ENCODE assay signal across 9 mouse cellular contexts in genomic region chr11:116807938-116808606, GRCm38 (mm10). TPM values are rescaled to one million over a fixed set of nuclear protein-coding genes. Genes with fewer than 3 reads are reported as not detected.
DNase-seq lines count a peak whose midpoint lies in the region; ATAC-seq and TF ChIP-seq lines count a peak whose summit lies in the region.
"Had no signal": no experiment of that assay in that cellular context is flagged by ENCODE, and none has a peak within 500 bp of the region (broad histone marks: within the 10 kb centered on the region; RNA-seq: fewer than 3 reads in every experiment).

No protein-coding gene starts in this region.

- no peaks in the 10 kb centered on the region for H3K36me3 ChIP-seq in kidney, adult 2 months (ENCODE audit: control insufficient read depth, insufficient read depth, low read length)
- H3K36me3 ChIP-seq in limb, embryonic 12.5 days, result no peaks in the 10 kb centered on the region
- H3K36me3 ChIP-seq in splenic B cell, adult 2 months (ENCODE audit: control insufficient read depth, insufficient read depth, low read length, poor library complexity, severe bottlenecking), result no peaks in the 10 kb centered on the region
- H3K36me3 ChIP-seq: embryonic facial prominence, embryonic 12.5 days had no signal

- no peak overlapping the region for H3K4me2 ChIP-seq in limb, embryonic 12.5 days
- H3K4me2 ChIP-seq: embryonic facial prominence, embryonic 12.5 days had no signal

- H3K4me3 ChIP-seq in kidney, adult 2 months (ENCODE audit: insufficient read depth, low read depth, low read length), result no peak overlapping the region
- no peak overlapping the region for H3K4me3 ChIP-seq in limb, embryonic 12.5 days (replicated peaks)
- H3K4me3 ChIP-seq: embryonic facial prominence, embryonic 12.5 days had no signal

- peak; percentile 61 for ATAC-seq in granulocyte monocyte progenitor cell, adult 5-6 weeks (replicated peaks; ENCODE audit: poor library complexity, severe bottlenecking)
- ATAC-seq in limb, embryonic 12.5 days (ENCODE audit: insufficient number of reproducible peaks, insufficient read depth, low FRiP score, low TSS enrichment, low read depth), result no peak

- no peaks in the 10 kb centered on the region for H3K27me3 ChIP-seq in kidney, adult 2 months (replicated peaks; ENCODE audit: control insufficient read depth, insufficient read depth, low read length)
- peaks cover 5% of the 10 kb centered on the region; the same call in 1 of the 2 replicates for H3K27me3 ChIP-seq in limb, embryonic 12.5 days
- H3K27me3 ChIP-seq in splenic B cell, adult 2 months (ENCODE audit: control insufficient read depth, insufficient read depth, low read length, poor library complexity, severe bottlenecking), result no peaks in the 10 kb centered on the region

- peak overlapping the region; percentile 61 for H3K27ac ChIP-seq in kidney, adult 2 months (ENCODE audit: insufficient read depth, low read depth, low read length)
- 0 out of 2 replicates have a peak overlapping the region, but pooled peaks have one; percentile 41 for H3K27ac ChIP-seq in limb, embryonic 12.5 days
- H3K27ac ChIP-seq: embryonic facial prominence, embryonic 12.5 days had no signal

- H3K4me1 ChIP-seq in kidney, adult 2 months (ENCODE audit: control insufficient read depth, insufficient read depth, low read length), result no peaks in the 10 kb centered on the region
- peaks cover 33% of the 10 kb centered on the region for H3K4me1 ChIP-seq in limb, embryonic 12.5 days (replicated peaks)

- WGBS in kidney, adult 2 months, result 22% methylated on average over 7 of the region's 7 CpGs
- WGBS in limb, embryonic 12.5 days, result 31% methylated on average over 7 of the region's 7 CpGs

- DNase-seq in 3134 (ENCODE audit: extremely low read depth, insufficient read length, low spot score), result peak; percentile 78
- DNase-seq in adrenal gland, adult 2 months, result peak; percentile 85
- peak; percentile 89 for DNase-seq in embryo, embryonic 11 days
- DNase-seq in kidney, adult 2 months, result peak; percentile 91
- DNase-seq in naive thymus-derived CD4-positive, alpha-beta T cell, adult 2 months (ENCODE audit: low read depth), result peak; percentile 87
- DNase-seq in splenic B cell, adult 2 months (ENCODE audit: low read depth, low spot score), result peak; percentile 80

- H3K9me3 ChIP-seq in limb, embryonic 12.5 days, result no peaks in the 10 kb centered on the region
- H3K9me3 ChIP-seq: embryonic facial prominence, embryonic 12.5 days had no signal

- H3K9ac ChIP-seq in limb, embryonic 12.5 days (replicated peaks), result no peak overlapping the region
- H3K9ac ChIP-seq: embryonic facial prominence, embryonic 12.5 days had no signal

- peak; percentile 89 for TF ChIP-seq CTCF in kidney, adult 2 months (conservative IDR thresholded peaks at IDR 0.05; ENCODE audit: insufficient read depth, insufficient read length, low read depth, low read length)

- TF ChIP-seq POLR2A in kidney, adult 2 months (IDR thresholded peaks at IDR 0.05; ENCODE audit: low read depth, low read length), result no peak

RNA-seq across cellular contexts. Expression of gene Mxra7, which starts 19.8 kb away (rescaled TPM):
- 10 to 100 TPM; 37.2 to 78.7 TPM for total RNA-seq in adrenal gland, adult 2 months (2021)
- polyA plus RNA-seq in adrenal gland, adult 2 months (2012; rRNA removed), result 282 and 392 TPM in 2 replicates
- 0.17 TPM in 1 of 2 replicates, not detected in the other for total RNA-seq in granulocyte monocyte progenitor cell, adult 5-6 weeks (2014; fragmentation: Nextera tagmentation)
- total RNA-seq in granulocyte monocyte progenitor cell, adult 5-6 weeks (2017), result 0.09 and 0.67 TPM in 2 replicates
- polyA plus RNA-seq in kidney, adult 2 months (2012; rRNA removed), result 11.3 TPM in 2 replicates
- 19.6 and 20.8 TPM in 2 replicates for polyA plus RNA-seq in limb, embryonic 12.5 days (2016; fragmentation: Nextera tagmentation; extraction: Ambion mirVana)

RNA-seq across cellular contexts. Expression of gene St6galnac1, which starts 32.8 kb away (rescaled TPM):
- total RNA-seq in adrenal gland, adult 2 months (2021), result under 1 TPM in 1 of 2 experiments, not detected in 1; 0.24 TPM
- 0.10 and 0.31 TPM in 2 replicates for polyA plus RNA-seq in adrenal gland, adult 2 months (2012; rRNA removed)
- total RNA-seq in granulocyte monocyte progenitor cell, adult 5-6 weeks (2014; fragmentation: Nextera tagmentation), result not detected in 2 replicates
- total RNA-seq in granulocyte monocyte progenitor cell, adult 5-6 weeks (2017), result not detected in 2 replicates
- 0.69 and 1.1 TPM in 2 replicates for polyA plus RNA-seq in kidney, adult 2 months (2012; rRNA removed)
- polyA plus RNA-seq in limb, embryonic 12.5 days (2016; fragmentation: Nextera tagmentation; extraction: Ambion mirVana), result not detected in 2 replicates
- polyA plus RNA-seq: embryonic facial prominence, embryonic 12.5 days had no signal

RNA-seq across cellular contexts. Expression of gene Mettl23, which starts 35.0 kb away (rescaled TPM):
- total RNA-seq in adrenal gland, adult 2 months (2021), result 10 to 100 TPM; 22.5 to 35.2 TPM
- polyA plus RNA-seq in adrenal gland, adult 2 months (2012; rRNA removed), result 25.9 and 26.6 TPM in 2 replicates
- 34.5 and 40.5 TPM in 2 replicates for total RNA-seq in granulocyte monocyte progenitor cell, adult 5-6 weeks (2014; fragmentation: Nextera tagmentation)
- total RNA-seq in granulocyte monocyte progenitor cell, adult 5-6 weeks (2017), result 22.7 and 25.8 TPM in 2 replicates
- polyA plus RNA-seq in kidney, adult 2 months (2012; rRNA removed), result 26.8 and 32.8 TPM in 2 replicates
- 58.8 and 65.3 TPM in 2 replicates for polyA plus RNA-seq in limb, embryonic 12.5 days (2016; fragmentation: Nextera tagmentation; extraction: Ambion mirVana)

RNA-seq across cellular contexts. Expression of gene Jmjd6, which starts 35.2 kb away (rescaled TPM):
- 10 to 100 TPM; 30.6 to 50.7 TPM for total RNA-seq in adrenal gland, adult 2 months (2021)
- 17.3 and 18.8 TPM in 2 replicates for polyA plus RNA-seq in adrenal gland, adult 2 months (2012; rRNA removed)
- 37.0 and 42.8 TPM in 2 replicates for total RNA-seq in granulocyte monocyte progenitor cell, adult 5-6 weeks (2014; fragmentation: Nextera tagmentation)
- total RNA-seq in granulocyte monocyte progenitor cell, adult 5-6 weeks (2017), result 31.0 and 45.4 TPM in 2 replicates
- 19.6 and 20.9 TPM in 2 replicates for polyA plus RNA-seq in kidney, adult 2 months (2012; rRNA removed)
- 84.5 and 86.2 TPM in 2 replicates for polyA plus RNA-seq in limb, embryonic 12.5 days (2016; fragmentation: Nextera tagmentation; extraction: Ambion mirVana)

RNA-seq across cellular contexts. Expression of gene Mfsd11, which starts 44.2 kb away (rescaled TPM):
- total RNA-seq in adrenal gland, adult 2 months (2021), result 10 to 100 TPM; 31.3 to 43.6 TPM
- polyA plus RNA-seq in adrenal gland, adult 2 months (2012; rRNA removed), result 36.8 and 48.1 TPM in 2 replicates
- total RNA-seq in granulocyte monocyte progenitor cell, adult 5-6 weeks (2014; fragmentation: Nextera tagmentation), result 16.0 and 32.0 TPM in 2 replicates
- 9.4 and 10.0 TPM in 2 replicates for total RNA-seq in granulocyte monocyte progenitor cell, adult 5-6 weeks (2017)
- polyA plus RNA-seq in kidney, adult 2 months (2012; rRNA removed), result 44.9 and 48.5 TPM in 2 replicates
- polyA plus RNA-seq in limb, embryonic 12.5 days (2016; fragmentation: Nextera tagmentation; extraction: Ambion mirVana), result 42.8 and 43.4 TPM in 2 replicates

Comparison
In these comparisons a context has a peak if more than half of its experiments do, and no peak if none do; other contexts are left out.
1. RNA of gene Mxra7, which starts 19.8 kb away (polyA plus RNA-seq): 282 to 392 TPM in adrenal gland, adult 2 months; 19.6 to 20.8 TPM in limb, embryonic 12.5 days and 11.3 TPM in kidney, adult 2 months; every median in the first group is over 10 times any median in the second.
2. Peak in every context shown above with its lines, with median percentiles within 50 percentile points of each other: DNase-seq.